Mouse (Mus musculus) midbrain, postnatal 0 days (tissue): ENCODE measurements around the gene Gm6169. TPM values are rescaled to one million over a fixed set of nuclear protein-coding genes. Genes with fewer than 3 reads are reported as not detected.
"Not testable (repeated sequence)": the region's sequence is repeated elsewhere in the genome, so short reads cannot be mapped to it uniquely, and the experiment has no call there.

ENCODE experiments used
- ATAC-seq: fragments of 200-750 bp; cut with Nextera tagmentation; 2 replicates; pipeline ENCODE4 v1.8.0; 2017; ENCODE audit warnings: moderate number of reproducible peaks, mild to moderate bottlenecking, moderate TSS enrichment, moderate library complexity; ENCODE audit not compliant: low FRiP score
- DNase-seq: peaks from one replicate; pipeline ENCODE4 v3.0.0-alpha.2; 2015; ENCODE audit warnings: low spot score
- H3K27ac ChIP-seq: fragments of 300-500 bp; sonication (generic); 2 replicates; pipeline ENCODE4 v1.5.1; 2014; ENCODE audit warnings: low read depth, mild to moderate bottlenecking, low read length, mixed read lengths
- H3K27me3 ChIP-seq: fragments of 300-500 bp; sonication (generic); 2 replicates; pipeline ENCODE4 v1.6.1; 2014; ENCODE audit warnings: low read length, control low read depth, mixed read lengths; ENCODE audit not compliant: insufficient read depth
- H3K36me3 ChIP-seq: fragments of 300-500 bp; sonication (generic); 2 replicates; pipeline ENCODE4 v1.6.1; 2014; ENCODE audit warnings: low read length, control low read depth, mixed read lengths; ENCODE audit not compliant: insufficient read depth
- H3K4me1 ChIP-seq: fragments of 300-500 bp; sonication (generic); 2 replicates; pipeline ENCODE4 v1.6.1; 2014; ENCODE audit warnings: mild to moderate bottlenecking, control low read depth, antibody characterized with exemption, low read length, mixed read lengths; ENCODE audit not compliant: insufficient read depth
- H3K4me2 ChIP-seq: fragments of 300-500 bp; sonication (generic); 2 replicates; pipeline ENCODE4 v1.6.1; 2014; ENCODE audit warnings: low read depth, mild to moderate bottlenecking, low read length, mixed read lengths; ENCODE audit not compliant: poor library complexity, severe bottlenecking
- H3K4me3 ChIP-seq: fragments of 300-500 bp; sonication (generic); 2 replicates; pipeline ENCODE4 v1.5.1; 2014; ENCODE audit warnings: low read depth, mild to moderate bottlenecking, low read length, moderate library complexity
- H3K9ac ChIP-seq: fragments of 300-500 bp; sonication (generic); replicated peaks from 2 replicates; pipeline ENCODE4 v1.6.1; 2014; ENCODE audit warnings: mild to moderate bottlenecking, low read length, moderate library complexity, mixed read lengths; ENCODE audit not compliant: poor library complexity, severe bottlenecking
- H3K9me3 ChIP-seq: fragments of 300-500 bp; sonication (generic); 2 replicates; pipeline ENCODE4 v1.6.1; 2016; ENCODE audit warnings: low read length, control low read depth
- CTCF ChIP-seq: IDR thresholded peaks from 2 replicates; pipeline ENCODE4 v1.5.1; 2016; ENCODE audit warnings: antibody characterized with exemption, mild to moderate bottlenecking
- WGBS: fragments of 180-500 bp; shearing (Covaris S2); extraction: QIAGEN DNeasy Blood & Tissue Kit; methylation state at CpG from one replicate; pipeline ENCODE4 v1.1.7; 2014; 5-methylcytosine and 5-hydroxymethylcytosine counted together
- polyA plus RNA-seq: library from polyadenylated mRNA; unstranded; fragments of >200 nt; fragmentation: Nextera tagmentation; extraction: Ambion mirVana; gene quantifications from 2 replicates; pipeline ENCODE4 v1.2.1, GENCODE M21; 2015
- total RNA-seq: library from RNA; depleted of rRNA; stranded (reverse); fragments of >200 nt; gene quantifications from 2 replicates; pipeline ENCODE4 v1.2.3, GENCODE M21; 2014

The Gm6169 gene
- total and polyA plus RNA-seq, 2 experiments from 2014 or later, result 0.89 TPM; not detected in 1

GRCm38 (mm10) chr13:97121341-97121740 lies 22.3 kb upstream of the Gm6169 start:
- no peak overlapping the region for H3K27ac ChIP-seq
- no peak for TF ChIP-seq CTCF
- DNase-seq (no peak), ATAC-seq (no peak)
- peaks cover 49% of the 10 kb centered on the region for H3K36me3 ChIP-seq
- H3K9me3 ChIP-seq, result no peaks in the 10 kb centered on the region
- no peaks in the 10 kb centered on the region for H3K4me1 ChIP-seq
- no peak overlapping the region for H3K4me3 ChIP-seq
- 76% methylated on average over 3 of the region's 3 CpGs for WGBS
- H3K9ac ChIP-seq, result no peak overlapping the region
- no peak overlapping the region for H3K4me2 ChIP-seq
- no peaks in the 10 kb centered on the region for H3K27me3 ChIP-seq

DNA sequence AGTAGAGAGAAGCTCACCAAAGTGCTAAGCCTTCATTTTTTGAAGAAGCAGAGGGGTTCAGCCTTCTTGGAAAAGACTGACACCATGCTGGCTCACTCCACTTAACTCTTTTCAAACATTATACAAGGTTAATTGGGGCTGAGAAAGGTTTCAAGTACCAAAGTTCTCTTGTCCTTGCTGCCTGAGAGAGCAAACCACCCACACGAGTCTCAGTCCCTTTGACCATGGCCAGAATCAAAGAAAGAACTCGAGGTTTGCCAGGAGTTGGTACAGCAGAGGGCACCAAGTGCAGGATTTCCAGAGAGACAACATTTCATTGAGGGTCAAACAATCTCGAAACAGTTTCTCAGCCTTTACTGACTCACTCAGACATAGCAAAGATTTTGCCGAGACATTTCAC lies 10.0 kb upstream of the Gm6169 start:
- no peak for DNase-seq
- Histone ChIP-seq H3K4me1 (no peaks in the 10 kb centered on the region), H3K4me2 (no peak overlapping the region), H3K9me3 (no peaks in the 10 kb centered on the region), H3K27ac (no peak overlapping the region), H3K27me3 (no peaks in the 10 kb centered on the region), H3K4me3 (no peak overlapping the region), H3K9ac (no peak overlapping the region), H3K36me3 (peaks cover 5% of the 10 kb centered on the region)
- WGBS, result 85% methylated on average over 4 of the region's 4 CpGs
- ATAC-seq, result no peak
- TF ChIP-seq CTCF, result no peak

DNA sequence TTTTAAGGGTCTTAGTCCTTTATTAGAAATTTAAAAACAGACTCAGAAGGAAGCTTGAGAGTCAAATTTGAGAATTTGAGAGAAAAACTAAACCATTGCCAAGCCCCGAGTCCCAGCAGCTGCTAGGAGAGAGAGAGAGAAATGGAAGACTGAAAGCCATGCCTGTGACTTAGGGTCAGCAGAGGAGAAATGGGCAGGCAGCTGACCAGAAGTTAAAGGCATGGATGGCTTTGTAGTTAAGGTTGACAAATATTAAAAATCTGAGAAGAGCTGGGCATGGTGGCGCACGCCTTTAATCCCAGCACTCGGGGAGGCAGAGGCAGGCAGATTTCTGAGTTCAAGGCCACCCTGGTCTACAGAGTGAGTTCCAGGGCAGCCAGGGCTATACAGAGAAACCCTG lies 8.7 kb upstream of the Gm6169 start:
- WGBS, result 98% methylated on average over 4 of the region's 4 CpGs
- DNase-seq, H3K9ac ChIP-seq, H3K36me3 ChIP-seq, H3K9me3 ChIP-seq, H3K4me3 ChIP-seq, H3K4me1 ChIP-seq, H3K4me2 ChIP-seq, H3K27ac ChIP-seq, H3K27me3 ChIP-seq, ATAC-seq: not testable (repeated sequence)

DNA sequence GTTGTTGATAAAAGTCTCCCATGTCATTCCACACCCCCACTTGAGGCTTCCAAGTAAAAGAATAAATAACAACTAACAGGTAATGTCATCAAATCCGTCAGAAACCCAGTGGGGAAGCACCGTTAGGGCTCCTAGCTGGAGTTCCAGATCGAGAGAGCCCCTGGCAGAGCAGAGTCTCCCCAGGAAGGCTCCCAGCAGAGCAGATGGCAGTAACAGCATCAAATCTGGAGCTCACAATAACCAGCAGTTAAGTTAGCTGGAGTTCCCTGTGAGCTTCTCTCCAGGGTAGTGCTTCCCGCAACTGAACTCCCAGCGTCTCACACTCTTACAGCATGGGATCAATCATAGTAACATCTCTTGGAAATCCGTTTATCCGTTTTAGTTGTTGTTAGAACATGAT lies 6.0 kb upstream of the Gm6169 start:
- DNase-seq (no peak), ATAC-seq (no peak)
- WGBS, result 65% methylated on average over 7 of the region's 7 CpGs
- H3K4me3 ChIP-seq, result no peak overlapping the region
- no peak for TF ChIP-seq CTCF
- no peak overlapping the region for H3K4me2 ChIP-seq
- no peaks in the 10 kb centered on the region for H3K27me3 ChIP-seq
- no peak overlapping the region for H3K9ac ChIP-seq
- H3K36me3 ChIP-seq, result 0 out of 2 replicates have a peak, but pooled peaks cover 2% of the 10 kb centered on the region
- H3K4me1 ChIP-seq, result no peaks in the 10 kb centered on the region
- no peaks in the 10 kb centered on the region for H3K9me3 ChIP-seq
- no peak overlapping the region for H3K27ac ChIP-seq

GRCm38 (mm10) chr13:97095726-97096125 lies 3.3 kb downstream of the Gm6169 start:
- no peak overlapping the region for H3K27ac ChIP-seq
- no peaks in the 10 kb centered on the region for H3K9me3 ChIP-seq
- no peak overlapping the region for H3K4me3 ChIP-seq
- ATAC-seq, result no peak
- no peaks in the 10 kb centered on the region for H3K27me3 ChIP-seq
- H3K36me3 ChIP-seq, result peaks cover 10% of the 10 kb centered on the region; the same call in 1 of the 2 replicates
- no peaks in the 10 kb centered on the region for H3K4me1 ChIP-seq
- TF ChIP-seq CTCF, result no peak
- WGBS, result 84% methylated on average over 4 of the region's 4 CpGs
- no peak overlapping the region for H3K4me2 ChIP-seq
- no peak overlapping the region for H3K9ac ChIP-seq
- DNase-seq, result peak; percentile 4

- no peak for TF ChIP-seq CTCF
- 59% methylated on average over 3 of the region's 3 CpGs for WGBS
Observed at GRCm38 (mm10) chr13:97088183-97088582, 10.9 kb downstream of the Gm6169 start.

More at GRCm38 (mm10) chr13:97088183-97088582, 10.9 kb downstream of the Gm6169 start:
- ATAC-seq (no peak), DNase-seq (peak; percentile 68)
- Histone ChIP-seq H3K27me3 (no peaks in the 10 kb centered on the region), H3K4me1 (no peaks in the 10 kb centered on the region), H3K27ac (no peak overlapping the region), H3K4me3 (no peak overlapping the region), H3K4me2 (no peak overlapping the region), H3K9ac (no peak overlapping the region), H3K9me3 (no peaks in the 10 kb centered on the region), H3K36me3 (0 out of 2 replicates have a peak, but pooled peaks cover 4% of the 10 kb centered on the region)
